Mouse (Mus musculus) gastrocnemius, adult 2 months (tissue): Measurements from ENCODE around the gene Tspan7. TPM values are rescaled to one million over a fixed set of nuclear protein-coding genes. Genes with fewer than 3 reads are reported as not detected.

Experiments used
- DNase-seq: peaks from one replicate; pipeline ENCODE4 v3.0.0; 2022
- H3K27ac ChIP-seq: fragments of 200-600 bp; 2 replicates; pipeline ENCODE4 v1.8.1; 2022; ENCODE audit warnings: mild to moderate bottlenecking
- H3K4me3 ChIP-seq: fragments of 200-600 bp; 2 replicates; pipeline ENCODE4 v1.8.1; 2022; ENCODE audit warnings: mild to moderate bottlenecking, moderate library complexity
- CTCF ChIP-seq: fragments of 200-600 bp; IDR thresholded peaks from 2 replicates; pipeline ENCODE4 v1.8.1; 2022; ENCODE audit warnings: antibody characterized with exemption, mild to moderate bottlenecking, moderate library complexity
- intact Hi-C: fragments of 180-260 bp; cut with DNase I; formaldehyde crosslinking; loops from one replicate; pipeline ENCODE4 v1.15.1; 2025
- total RNA-seq, 2 experiments: library from RNA; stranded (reverse); gene quantifications; 2 replicates each; pipeline ENCODE4 v1.2.3; 2021

Gene Tspan7
- total RNA-seq, 2 experiments from 2014 or later: 87.5 to 127 TPM

GRCm38 (mm10) chrX:10514417-10514816 lies 29.5 kb downstream of the Tspan7 start:
- no peak overlapping the region for H3K4me3 ChIP-seq
- TF ChIP-seq CTCF: no peak
- DNase-seq: no peak
- peak overlapping the region; percentile 51 for H3K27ac ChIP-seq
- intact Hi-C loops: no loop called here

DNA sequence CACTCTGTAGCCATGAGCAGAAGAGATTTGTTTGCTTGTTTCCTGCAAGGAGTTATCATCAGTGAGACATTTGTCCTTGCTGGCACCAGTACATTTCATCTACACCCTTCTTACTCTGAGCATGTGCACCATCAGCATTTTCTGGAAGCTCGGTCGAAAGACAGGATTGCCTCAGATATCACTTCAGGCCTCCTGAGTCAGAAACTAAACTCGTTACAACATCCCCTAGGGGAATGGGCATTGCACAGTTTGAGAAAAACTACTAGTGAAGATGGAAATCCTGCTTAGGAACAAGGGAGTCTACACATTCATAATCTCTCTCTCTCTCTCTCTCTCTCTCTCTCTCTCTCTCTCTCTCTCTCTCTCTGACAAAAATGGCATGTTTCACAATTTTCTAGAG lies 30.0 kb downstream of the Tspan7 start:
- no peak for TF ChIP-seq CTCF
- Histone ChIP-seq H3K27ac (peak overlapping the region; percentile 51), H3K4me3 (no peak overlapping the region)
- no peak for DNase-seq
- intact Hi-C loops: no loop called here

DNA sequence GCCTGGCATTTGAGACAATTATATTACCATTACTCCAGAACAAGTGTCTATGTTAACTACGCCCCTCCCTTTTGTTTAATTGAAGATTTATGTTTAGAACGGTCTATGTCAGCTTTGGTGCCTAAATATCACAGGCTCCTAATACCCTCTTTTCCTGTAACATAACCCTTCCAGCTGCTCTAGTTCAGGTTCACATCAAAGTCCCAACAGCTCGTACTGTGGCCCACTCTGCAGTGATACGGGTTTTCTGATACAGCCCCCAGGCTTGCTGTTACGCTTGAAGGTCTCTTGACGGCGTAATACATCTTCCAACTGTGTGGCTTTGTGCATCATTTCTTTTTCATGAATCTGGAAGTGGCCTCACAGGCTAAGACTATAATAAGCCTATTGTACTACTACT lies 31.5 kb downstream of the Tspan7 start:
- peak overlapping the region; percentile 80; the same call in 1 of the 2 replicates for H3K27ac ChIP-seq
- DNase-seq: no peak
- no peak for TF ChIP-seq CTCF
- H3K4me3 ChIP-seq: no peak overlapping the region
- intact Hi-C loops: no loop called here

- H3K27ac ChIP-seq: peak overlapping the region; percentile 80; the same call in 1 of the 2 replicates
- intact Hi-C loops: no loop called here
- no peak for TF ChIP-seq CTCF
- H3K4me3 ChIP-seq: no peak overlapping the region
- DNase-seq: no peak
Measured at GRCm38 (mm10) chrX:10516925-10517324, 32.0 kb downstream of the Tspan7 start.

DNA sequence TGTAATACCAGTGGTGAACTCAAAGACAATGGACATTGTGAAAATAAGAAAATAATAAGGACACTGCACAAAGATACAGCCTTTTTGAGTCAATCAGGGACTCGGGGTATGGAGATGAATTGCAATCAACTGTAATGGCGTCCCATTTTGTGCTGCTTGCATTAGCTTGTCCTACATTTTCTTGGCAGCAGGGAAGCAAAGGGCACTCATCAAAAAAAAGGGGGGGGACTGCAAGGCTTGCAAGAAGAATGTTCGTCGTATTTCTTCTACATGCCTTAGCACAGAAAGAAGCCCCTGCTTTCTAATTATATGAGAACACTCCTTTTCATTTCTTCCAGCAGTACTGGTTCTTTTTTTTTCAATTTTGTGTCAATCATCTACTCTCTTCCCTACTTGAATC lies 32.8 kb downstream of the Tspan7 start:
- DNase-seq: no peak
- H3K4me3 ChIP-seq: no peak overlapping the region
- no peak for TF ChIP-seq CTCF
- peak overlapping the region; percentile 80 for H3K27ac ChIP-seq
- intact Hi-C loops: no loop called here

- no peak for DNase-seq
- TF ChIP-seq CTCF: no peak
- H3K27ac ChIP-seq: peak overlapping the region; percentile 80
- H3K4me3 ChIP-seq: peak overlapping the region; percentile 36
- intact Hi-C loops: no loop called here
Measured at GRCm38 (mm10) chrX:10518510-10518909, 33.6 kb downstream of the Tspan7 start.

DNA sequence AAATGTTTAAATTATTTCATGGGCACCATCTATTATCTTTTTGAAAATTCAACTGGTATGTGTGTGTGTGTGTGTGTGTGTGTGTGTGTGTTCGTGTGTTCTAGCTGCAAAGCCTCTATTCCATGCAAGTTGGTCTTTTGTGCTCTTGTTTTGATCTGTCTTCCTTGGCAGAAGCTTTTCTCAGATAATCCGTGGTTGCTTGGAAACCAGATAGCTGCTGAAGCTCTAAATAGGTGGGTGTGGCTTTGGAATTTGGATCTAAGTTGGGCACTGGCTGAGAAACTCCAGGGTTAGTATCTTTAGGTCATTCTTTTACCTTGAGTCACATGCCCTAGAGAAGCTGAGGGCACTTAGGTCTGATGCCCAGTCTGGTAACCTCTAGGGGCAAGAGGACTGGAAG lies 50.5 kb downstream of the Tspan7 start:
- intact Hi-C loops: no loop called here
- no peak for TF ChIP-seq CTCF
- H3K27ac ChIP-seq: no peak overlapping the region
- no peak for DNase-seq
- no peak overlapping the region for H3K4me3 ChIP-seq

GRCm38 (mm10) chrX:10539009-10539408 lies 54.1 kb downstream of the Tspan7 start:
- no peak overlapping the region for H3K4me3 ChIP-seq
- H3K27ac ChIP-seq: no peak overlapping the region
- intact Hi-C loops: no loop called here
- no peak for DNase-seq
- no peak for TF ChIP-seq CTCF

DNA sequence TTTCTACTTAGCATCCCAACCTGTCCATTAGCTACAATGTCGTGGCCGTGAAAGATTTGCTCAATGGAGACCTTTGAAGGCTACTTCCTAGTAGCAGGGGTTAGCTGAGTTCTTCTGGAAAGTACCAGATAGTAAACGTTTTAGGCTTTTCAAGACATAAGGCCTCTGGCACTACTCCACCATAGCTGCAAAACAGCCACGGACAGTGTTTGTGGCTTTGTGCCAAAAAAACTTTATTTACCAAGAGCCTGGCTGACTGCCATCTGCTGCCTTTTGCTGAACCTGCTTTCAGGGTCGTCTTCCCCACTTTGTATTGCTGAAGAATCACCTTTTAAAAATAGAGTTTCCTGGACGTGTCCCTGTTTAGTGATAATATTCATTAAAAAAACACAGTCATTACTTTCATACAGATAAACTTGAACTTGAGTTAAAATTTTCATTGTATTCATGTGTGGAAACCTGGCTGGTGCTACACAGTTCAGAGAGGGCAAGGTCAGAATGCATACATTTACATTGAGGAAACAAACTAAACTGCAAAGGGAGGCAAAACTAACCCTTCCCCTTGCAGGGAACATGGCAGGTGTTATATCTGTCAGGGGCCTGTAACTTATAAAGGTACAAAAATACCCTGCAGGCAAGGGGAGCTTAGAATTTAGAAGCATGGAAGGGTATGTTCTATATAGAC lies 54.7 kb downstream of the Tspan7 start:
- Histone ChIP-seq H3K4me3 (no peak overlapping the region), H3K27ac (0 out of 2 replicates have a peak overlapping the region, but pooled peaks have one; percentile 3)
- no peak for DNase-seq
- no peak for TF ChIP-seq CTCF
- intact Hi-C loops: no loop called here

DNA sequence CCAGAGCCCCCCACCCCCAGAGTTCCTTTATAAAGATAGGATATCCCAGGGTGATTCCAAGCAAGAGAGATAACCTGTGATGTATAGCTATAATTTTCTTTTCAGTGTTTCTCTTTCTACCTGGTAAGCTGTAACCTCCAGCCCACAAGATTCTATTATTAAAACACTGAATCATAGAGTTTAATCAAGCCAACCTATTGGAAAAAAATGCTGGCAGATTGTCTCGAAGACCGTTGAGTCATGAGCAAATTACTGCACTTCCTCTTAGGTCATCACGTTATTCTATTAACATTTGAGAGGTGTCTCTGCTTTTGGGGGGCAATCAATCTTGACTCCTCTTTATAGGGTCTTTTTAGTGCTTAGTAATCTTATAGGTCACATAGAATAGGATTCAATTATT lies 61.9 kb downstream of the Tspan7 start:
- DNase-seq: no peak
- intact Hi-C loops: no loop called here
- Histone ChIP-seq H3K4me3 (no peak overlapping the region), H3K27ac (no peak overlapping the region)
- TF ChIP-seq CTCF: no peak

GRCm38 (mm10) chrX:10549708-10550107 lies 64.8 kb downstream of the Tspan7 start:
- TF ChIP-seq CTCF: peak; percentile 42
- Histone ChIP-seq H3K4me3 (no peak overlapping the region), H3K27ac (no peak overlapping the region)
- intact Hi-C loops: no loop called here
- DNase-seq: no peak

- intact Hi-C loops: loop anchor here (5.0 kb wide), 1 partner anchor 55 kb away; no protein-coding TSS in a partner anchor
- Histone ChIP-seq H3K4me3 (no peak overlapping the region), H3K27ac (no peak overlapping the region)
- no peak for TF ChIP-seq CTCF
- DNase-seq: no peak
Measured at GRCm38 (mm10) chrX:10556899-10557298, 71.9 kb downstream of the Tspan7 start.

- no peak for TF ChIP-seq CTCF
- intact Hi-C loops: loop anchor here (5.0 kb wide), 1 partner anchor 55 kb away; no protein-coding TSS in a partner anchor
- Histone ChIP-seq H3K27ac (peak overlapping the region; percentile 38; the same call in 1 of the 2 replicates), H3K4me3 (no peak overlapping the region)
- DNase-seq: no peak
Measured at GRCm38 (mm10) chrX:10557596-10557995, 72.6 kb downstream of the Tspan7 start.

DNA sequence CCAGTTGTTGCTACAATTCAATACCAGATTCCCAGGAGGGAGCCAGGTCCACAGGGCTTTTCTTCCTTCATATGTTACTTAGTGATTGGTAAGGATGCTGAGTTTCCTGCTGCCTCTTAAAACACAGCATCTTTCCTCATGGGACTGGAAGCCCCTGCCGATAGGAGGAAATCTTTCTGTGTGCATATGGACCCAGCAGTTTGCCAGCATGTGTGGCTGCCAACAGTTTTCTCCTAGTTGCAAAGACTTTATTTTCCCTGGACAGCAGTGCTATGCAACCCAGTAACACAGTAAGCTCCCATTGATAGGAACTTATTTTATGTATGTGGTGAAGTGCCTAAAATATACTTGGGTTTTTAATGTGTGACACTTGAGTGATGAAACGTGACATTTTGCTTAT lies 73.7 kb downstream of the Tspan7 start:
- H3K4me3 ChIP-seq: no peak overlapping the region
- peak overlapping the region; percentile 32; the same call in 1 of the 2 replicates for H3K27ac ChIP-seq
- TF ChIP-seq CTCF: no peak
- intact Hi-C loops: loop anchor here (5.0 kb wide), 1 partner anchor 56 kb away; no protein-coding TSS in a partner anchor
- DNase-seq: no peak
